Mouse (Mus musculus) erythroblast, embryonic 14.5 days (primary cell): ENCODE results near the gene Prss27.
"Not testable (repeated sequence)": the region's sequence is repeated elsewhere in the genome, so short reads cannot be mapped to it uniquely, and the experiment has no call there.

ENCODE experiments used
- GATA1 ChIP-seq: IDR thresholded peaks from 2 replicates; pipeline ENCODE4 v1.6.1; 2012; ENCODE audit warnings: low read length, inconsistent platforms, mixed read lengths
- TAL1 ChIP-seq: IDR thresholded peaks from 3 replicates; pipeline ENCODE4 v1.6.1; 2012; ENCODE audit warnings: low read length, inconsistent platforms, mixed read lengths

DNA sequence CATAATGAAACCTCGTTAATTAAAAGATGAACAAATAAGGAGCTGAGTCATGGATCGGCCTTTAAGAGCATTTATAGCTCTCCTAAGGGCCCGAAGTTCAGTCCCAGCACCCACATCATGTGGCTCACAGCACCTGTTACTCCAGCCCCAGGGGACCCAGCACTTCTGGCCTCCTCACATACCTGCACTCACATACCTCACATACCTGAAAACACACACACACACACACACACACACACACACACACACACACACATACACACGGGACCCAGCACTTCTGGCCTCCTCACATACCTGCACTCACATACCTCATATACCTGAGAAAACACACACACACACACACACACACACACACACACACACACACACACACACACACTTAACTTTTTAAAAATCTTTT, 48.5 kb downstream of the Prss27 start:
- not testable (repeated sequence) for TF ChIP-seq GATA1, TAL1
